8 mouse cellular contexts compared by ENCODE assay signal in the genomic region with DNA sequence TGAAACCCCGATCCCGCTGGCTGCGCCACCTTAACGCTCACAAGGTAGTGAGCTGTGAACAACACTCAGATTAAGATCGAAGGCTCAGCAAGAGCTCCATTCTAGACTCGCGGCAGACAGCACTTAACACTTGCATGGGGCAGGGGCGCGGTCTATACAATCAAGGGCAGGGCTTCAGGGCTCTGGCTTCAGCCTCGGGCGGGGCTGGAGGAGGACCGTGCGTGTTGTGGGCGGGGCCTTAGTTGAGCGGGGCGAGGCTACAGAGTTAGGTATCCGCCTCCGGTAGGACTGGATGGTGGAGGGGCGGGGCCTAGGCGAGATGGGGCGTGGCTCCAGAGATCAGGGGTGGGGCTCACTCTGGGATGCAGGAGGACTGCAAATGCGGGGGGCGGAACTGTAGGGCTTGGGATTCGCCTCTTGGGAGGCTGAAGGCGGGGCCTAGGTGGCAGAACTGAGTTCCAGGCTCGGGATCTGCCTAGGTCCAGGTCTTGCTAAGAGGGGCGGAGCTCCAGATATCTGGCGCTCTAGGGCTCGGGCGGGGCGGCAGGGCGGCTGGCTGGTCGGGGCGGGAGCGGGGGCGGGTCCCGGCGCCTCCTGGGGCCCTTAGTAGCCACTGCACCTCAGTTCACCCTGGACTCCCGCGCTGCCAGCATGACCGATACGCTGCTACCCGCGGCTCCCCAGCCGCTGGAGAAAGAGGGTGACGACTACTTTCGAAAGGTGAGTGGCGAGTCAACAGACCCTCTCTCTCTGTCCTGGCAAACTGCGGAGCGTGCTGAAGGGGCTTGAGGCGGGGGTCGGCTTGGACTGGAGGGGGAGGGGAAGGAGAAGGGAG. TPM values are rescaled to one million over a fixed set of nuclear protein-coding genes. Genes with fewer than 3 reads are reported as not detected.
DNase-seq lines count a peak whose midpoint lies in the region; ATAC-seq and TF ChIP-seq lines count a peak whose summit lies in the region.

A gene (plus strand): TSS at position 479 of the 835 bp plus-strand sequence.

- H3K4me3 ChIP-seq in cortical plate, adult 2 months (ENCODE audit: insufficient read depth, low read length) = peak within 1 kb of the TSS; percentile 73
- H3K4me3 ChIP-seq in megakaryocyte, embryonic 14.5 days (replicated peaks) = peak within 1 kb of the TSS; percentile 94

- peaks cover 2% of the 10 kb centered on the region; the same call in 1 of the 2 replicates for H3K4me1 ChIP-seq in cortical plate, adult 2 months (ENCODE audit: control insufficient read depth, insufficient read depth, low read length)
- peaks cover 25% of the 10 kb centered on the region for H3K4me1 ChIP-seq in megakaryocyte, embryonic 14.5 days

- no peak for TF ChIP-seq CTCF in cortical plate, adult 2 months (IDR thresholded peaks at IDR 0.05; ENCODE audit: extremely low read depth, insufficient read depth, low read length)

- peak; percentile 99 for DNase-seq in gastrocnemius, adult 8-10 months (ENCODE audit: low spot score in 2 of 2)
- peak; percentile 81 for DNase-seq in hindlimb bud, embryonic 11.5 days (ENCODE audit: extremely low spot score, low read depth, low spot score)
- peak; percentile 99 for DNase-seq in left cerebral cortex, adult 8-10 months (ENCODE audit: low spot score in 2 of 2)
- DNase-seq in right cerebral cortex, postnatal 10 days (ENCODE audit: low spot score in 2 of 2) = peak; percentile 98 to 99
- DNase-seq in urinary bladder, postnatal 25 days (ENCODE audit: low spot score) = peak; percentile 99

- TF ChIP-seq POLR2A in cortical plate, adult 2 months (IDR thresholded peaks at IDR 0.05; ENCODE audit: extremely low read depth, insufficient read depth, low read length) = 0 out of 2 replicates have a peak, but pooled peaks have one; percentile 7

- H3K36me3 ChIP-seq in megakaryocyte, embryonic 14.5 days (replicated peaks; ENCODE audit: low read length) = no peaks in the 10 kb centered on the region

- H3K27me3 ChIP-seq in megakaryocyte, embryonic 14.5 days (replicated peaks) = peaks cover 66% of the 10 kb centered on the region

- ATAC-seq in activated CD4-positive, CD25-positive, alpha-beta regulatory T cell, adult 4 months = peak; percentile 99

- no peak within 1 kb of the TSS for H3K27ac ChIP-seq in cortical plate, adult 2 months (ENCODE audit: insufficient read depth, low read length)

- H3K9me3 ChIP-seq in megakaryocyte, embryonic 14.5 days = no peaks in the 10 kb centered on the region

RNA-seq across cellular contexts. Expression of the gene that starts here (rescaled TPM):
- under 1 TPM; 0.29 to 0.36 TPM for polyA plus RNA-seq in activated CD4-positive, CD25-positive, alpha-beta regulatory T cell, adult 4 months (2017; shearing (Covaris generic))
- 5.6 and 5.8 TPM in 2 replicates for polyA plus RNA-seq in cortical plate, adult 2 months (2012; rRNA removed)
- 10 to 100 TPM in 1 of 4 experiments, 1 to 10 TPM in 3; 1.7 to 13.0 (median 3.2) TPM for total RNA-seq in gastrocnemius, adult 8-10 months (2022)
- total RNA-seq in left cerebral cortex, adult 8-10 months (2022) = 1 to 10 TPM; 5.5 to 8.2 (median 7.1) TPM
- not detected in 2 replicates for polyA plus RNA-seq in megakaryocyte, embryonic 14.5 days (2012; ENCODE audit: insufficient read depth, low replicate concordance)

Comparison
In these comparisons a context has a peak if more than half of its experiments do, and no peak if none do; other contexts are left out.
1. Peak in ATAC-seq in activated CD4-positive, CD25-positive, alpha-beta regulatory T cell, adult 4 months; RNA of the gene not detected or under 1 TPM.